In genomic region chr9:120158047-120158446, GRCm38 (mm10) we compare ENCODE assay signal across 13 mouse cellular contexts. TPM values are rescaled to one million over a fixed set of nuclear protein-coding genes. Genes with fewer than 3 reads are reported as not detected.
A peak's percentile ranks its signal among the peaks of the same experiment; 100 is the strongest.
DNase-seq lines count a peak whose midpoint lies in the region; ATAC-seq lines count a peak whose summit lies in the region.
"Had no signal": no experiment of that assay in that cellular context is flagged by ENCODE, and none has a peak within 500 bp of the region (broad histone marks: within the 10 kb centered on the region; RNA-seq: fewer than 3 reads in every experiment).

No protein-coding gene starts in this region.

- peaks cover 4% of the 10 kb centered on the region for H3K27me3 ChIP-seq in midbrain, embryonic 12.5 days
- H3K27me3 ChIP-seq in midbrain, embryonic 15.5 days (replicated peaks), result no peaks in the 10 kb centered on the region
- no peaks in the 10 kb centered on the region for H3K27me3 ChIP-seq in liver, embryonic 13.5 days
- H3K27me3 ChIP-seq in stomach, embryonic 16.5 days (ENCODE audit: control insufficient read depth, insufficient read depth, low read length), result no peaks in the 10 kb centered on the region

- H3K36me3 ChIP-seq in midbrain, embryonic 12.5 days, result no peaks in the 10 kb centered on the region
- no peaks in the 10 kb centered on the region for H3K36me3 ChIP-seq in midbrain, embryonic 15.5 days (replicated peaks)
- no peaks in the 10 kb centered on the region for H3K36me3 ChIP-seq in liver, embryonic 13.5 days
- no peaks in the 10 kb centered on the region for H3K36me3 ChIP-seq in stomach, embryonic 16.5 days (ENCODE audit: control insufficient read depth, insufficient read depth, low read length)

- H3K4me1 ChIP-seq in midbrain, embryonic 12.5 days, result peaks cover 6% of the 10 kb centered on the region; the same call in 1 of the 2 replicates
- 0 out of 2 replicates have a peak, but pooled peaks cover 3% of the 10 kb centered on the region for H3K4me1 ChIP-seq in midbrain, embryonic 15.5 days
- peaks cover 5% of the 10 kb centered on the region; the same call in 1 of the 2 replicates for H3K4me1 ChIP-seq in liver, embryonic 13.5 days (replicated peaks)
- H3K4me1 ChIP-seq in stomach, embryonic 16.5 days (ENCODE audit: control insufficient read depth, insufficient read depth, low read length), result no peaks in the 10 kb centered on the region

- H3K27ac ChIP-seq in midbrain, embryonic 12.5 days (replicated peaks), result 0 out of 2 replicates have a peak overlapping the region, but pooled peaks have one; percentile 17
- no peak overlapping the region for H3K27ac ChIP-seq in midbrain, embryonic 15.5 days
- H3K27ac ChIP-seq in liver, embryonic 13.5 days, result no peak overlapping the region
- H3K27ac ChIP-seq in stomach, embryonic 16.5 days (ENCODE audit: low read length), result no peak overlapping the region
- H3K27ac ChIP-seq: heart, adult 2 months had no signal

- ATAC-seq in midbrain, embryonic 12.5 days (ENCODE audit: low FRiP score, low read depth), result no peak; the same call in 1 of the 2 replicates
- ATAC-seq in midbrain, embryonic 15.5 days (replicated peaks), result no peak
- peak; percentile 45 to 53 for ATAC-seq in hematopoietic stem cell, adult 5-6 weeks (replicated peaks in 1 of 2; ENCODE audit: insufficient read depth in 1 of 2, low FRiP score in 2 of 2, low TSS enrichment in 1 of 2, low read depth in 1 of 2, poor library complexity in 2 of 2, severe bottlenecking in 2 of 2)
- ATAC-seq in liver, embryonic 13.5 days (ENCODE audit: low read depth), result peak; percentile 79
- ATAC-seq in stomach, embryonic 16.5 days (ENCODE audit: insufficient read depth, low FRiP score), result 0 out of 2 replicates have a peak, but pooled peaks have one; percentile 71

- H3K9ac ChIP-seq in midbrain, embryonic 12.5 days (replicated peaks), result no peak overlapping the region
- no peak overlapping the region for H3K9ac ChIP-seq in midbrain, embryonic 15.5 days
- H3K9ac ChIP-seq in liver, embryonic 13.5 days, result no peak overlapping the region
- H3K9ac ChIP-seq in stomach, embryonic 16.5 days (ENCODE audit: low read length), result no peak overlapping the region

- intact Hi-C loops in heart, postnatal 25 days (cut with DNase I), result no loop called here

- H3K4me3 ChIP-seq in midbrain, embryonic 12.5 days, result no peak overlapping the region
- no peak overlapping the region for H3K4me3 ChIP-seq in midbrain, embryonic 15.5 days
- H3K4me3 ChIP-seq in liver, embryonic 13.5 days (replicated peaks), result no peak overlapping the region
- no peak overlapping the region for H3K4me3 ChIP-seq in stomach, embryonic 16.5 days (replicated peaks; ENCODE audit: low read length)
- H3K4me3 ChIP-seq: heart, adult 2 months had no signal

- H3K4me2 ChIP-seq in midbrain, embryonic 12.5 days (replicated peaks), result no peak overlapping the region
- H3K4me2 ChIP-seq in midbrain, embryonic 15.5 days, result no peak overlapping the region
- no peak overlapping the region for H3K4me2 ChIP-seq in liver, embryonic 13.5 days
- H3K4me2 ChIP-seq in stomach, embryonic 16.5 days (ENCODE audit: low read depth, low read length), result no peak overlapping the region

- WGBS in midbrain, embryonic 12.5 days, result 37% methylated on average over 4 of the region's 4 CpGs
- WGBS in midbrain, embryonic 15.5 days, result 34% methylated on average over 4 of the region's 4 CpGs
- WGBS in liver, embryonic 13.5 days (ENCODE audit: insufficient replicate concordance), result 32% methylated on average over 4 of the region's 4 CpGs
- WGBS in stomach, embryonic 16.5 days, result 24% methylated on average over 4 of the region's 4 CpGs

- H3K9me3 ChIP-seq in midbrain, embryonic 12.5 days, result no peaks in the 10 kb centered on the region
- no peaks in the 10 kb centered on the region for H3K9me3 ChIP-seq in midbrain, embryonic 15.5 days
- no peaks in the 10 kb centered on the region for H3K9me3 ChIP-seq in liver, embryonic 13.5 days (replicated peaks)
- H3K9me3 ChIP-seq in stomach, embryonic 16.5 days (replicated peaks; ENCODE audit: control insufficient read depth, low read length), result no peaks in the 10 kb centered on the region

- DNase-seq in liver, embryonic 13.5 days, result no peak
- DNase-seq in heart, postnatal 25 days (ENCODE audit: low spot score), result no peak
- DNase-seq in cerebellum, adult 18-20 months, result no peak
- DNase-seq: heart, adult 2 months; heart, postnatal 10 days; kidney, adult 2 months; left cerebral cortex, postnatal 4 days; thymus, postnatal 4 days had no signal

RNA-seq across cellular contexts. Expression of gene Mobp, which starts 8.5 kb away (rescaled TPM):
- polyA plus RNA-seq in midbrain, embryonic 12.5 days (2016; fragmentation: Nextera tagmentation; extraction: Ambion mirVana), result 0.20 and 0.31 TPM in 2 replicates
- not detected in 2 replicates for polyA plus RNA-seq in midbrain, embryonic 15.5 days (2015; fragmentation: Nextera tagmentation; extraction: Ambion mirVana)
- not detected in 2 replicates for total RNA-seq in hematopoietic stem cell, adult 5-6 weeks (2017)
- polyA plus RNA-seq in liver, embryonic 13.5 days (2015; fragmentation: Nextera tagmentation; extraction: Ambion mirVana), result not detected in 2 replicates
- 1.7 and 2.6 TPM in 2 replicates for polyA plus RNA-seq in stomach, embryonic 16.5 days (2015; fragmentation: Nextera tagmentation; extraction: Ambion mirVana)
- under 1 TPM; 0.08 to 0.49 TPM for total RNA-seq in heart, postnatal 25 days (2021)
- total RNA-seq: heart, adult 2 months; heart, postnatal 10 days had no signal
- polyA plus RNA-seq: heart, adult 2 months; kidney, adult 2 months; lung, embryonic 16.5 days had no signal

RNA-seq across cellular contexts. Expression of gene Rpsa, which starts 30.6 kb away (rescaled TPM):
- polyA plus RNA-seq in midbrain, embryonic 12.5 days (2016; fragmentation: Nextera tagmentation; extraction: Ambion mirVana), result 959 and 1,005 TPM in 2 replicates
- polyA plus RNA-seq in midbrain, embryonic 15.5 days (2015; fragmentation: Nextera tagmentation; extraction: Ambion mirVana), result 917 and 949 TPM in 2 replicates
- total RNA-seq in hematopoietic stem cell, adult 5-6 weeks (2017), result 4,483 and 5,767 TPM in 2 replicates
- 1,061 and 1,158 TPM in 2 replicates for polyA plus RNA-seq in liver, embryonic 13.5 days (2015; fragmentation: Nextera tagmentation; extraction: Ambion mirVana)
- polyA plus RNA-seq in stomach, embryonic 16.5 days (2015; fragmentation: Nextera tagmentation; extraction: Ambion mirVana), result 1,156 and 1,211 TPM in 2 replicates
- 100 to 1,000 TPM; 545 TPM for total RNA-seq in heart, postnatal 25 days (2021)

RNA-seq across cellular contexts. Expression of gene Slc25a38, which starts 47.9 kb away (rescaled TPM):
- polyA plus RNA-seq in midbrain, embryonic 12.5 days (2016; fragmentation: Nextera tagmentation; extraction: Ambion mirVana), result 33.6 and 36.1 TPM in 2 replicates
- 41.5 and 48.3 TPM in 2 replicates for polyA plus RNA-seq in midbrain, embryonic 15.5 days (2015; fragmentation: Nextera tagmentation; extraction: Ambion mirVana)
- 15.3 and 20.5 TPM in 2 replicates for total RNA-seq in hematopoietic stem cell, adult 5-6 weeks (2017)
- 137 and 138 TPM in 2 replicates for polyA plus RNA-seq in liver, embryonic 13.5 days (2015; fragmentation: Nextera tagmentation; extraction: Ambion mirVana)
- 34.8 and 35.0 TPM in 2 replicates for polyA plus RNA-seq in stomach, embryonic 16.5 days (2015; fragmentation: Nextera tagmentation; extraction: Ambion mirVana)
- 10 to 100 TPM; 16.7 to 18.4 TPM for total RNA-seq in heart, postnatal 25 days (2021)

Comparison
In these comparisons a context has a peak if more than half of its experiments do, and no peak if none do; other contexts are left out.
1. ATAC-seq: peak in hematopoietic stem cell, adult 5-6 weeks (2 of 2), liver, embryonic 13.5 days (single experiment) and stomach, embryonic 16.5 days (single experiment); none in midbrain, embryonic 12.5 days (single experiment) and midbrain, embryonic 15.5 days (single experiment).